Mouse (Mus musculus): Measurements from ENCODE around the gene Plpp3.

Gene Plpp3

GRCm38 (mm10) chr4:105220849-105221248, 63.7 kb downstream of the Plpp3 start:
- no peak for DNase-seq (ENCODE audit: low spot score)

- no peak for DNase-seq (ENCODE audit: low spot score)
These were observed 64.2 kb downstream of the Plpp3 start for GRCm38 (mm10) chr4:105221256-105221840.

GRCm38 (mm10) chr4:105223101-105223924, 66.2 kb downstream of the Plpp3 start:
- no peak for DNase-seq (ENCODE audit: low spot score)

- no peak for DNase-seq (ENCODE audit: low spot score)
These were observed 66.8 kb downstream of the Plpp3 start for GRCm38 (mm10) chr4:105223925-105224300.

- DNase-seq (ENCODE audit: low spot score), result no peak
These were observed 68.4 kb downstream of the Plpp3 start for GRCm38 (mm10) chr4:105225512-105225911.

- DNase-seq (ENCODE audit: low spot score), result no peak
These were observed 69.2 kb downstream of the Plpp3 start for GRCm38 (mm10) chr4:105226351-105226750.

- DNase-seq (ENCODE audit: low spot score), result no peak
These were observed 73.0 kb downstream of the Plpp3 start for GRCm38 (mm10) chr4:105230127-105230526.

GRCm38 (mm10) chr4:105240233-105240632, 83.1 kb downstream of the Plpp3 start:
- DNase-seq (ENCODE audit: low spot score), result peak; percentile 20

GRCm38 (mm10) chr4:105244931-105245330, 87.8 kb downstream of the Plpp3 start:
- no peak for DNase-seq (ENCODE audit: low spot score)

GRCm38 (mm10) chr4:105245479-105245944, 88.4 kb downstream of the Plpp3 start:
- DNase-seq (ENCODE audit: low spot score), result peak; percentile 62

- no peak for DNase-seq (ENCODE audit: low spot score)
These were observed 89.2 kb downstream of the Plpp3 start for GRCm38 (mm10) chr4:105246331-105246730.

GRCm38 (mm10) chr4:105248161-105248560, 91.0 kb downstream of the Plpp3 start:
- no peak for DNase-seq (ENCODE audit: low spot score)

GRCm38 (mm10) chr4:105249283-105249682, 92.1 kb downstream of the Plpp3 start:
- no peak for DNase-seq (ENCODE audit: low spot score)

- DNase-seq (ENCODE audit: low spot score), result no peak
These were observed 93.8 kb downstream of the Plpp3 start for GRCm38 (mm10) chr4:105250946-105251345.

GRCm38 (mm10) chr4:105252044-105252443, 94.9 kb downstream of the Plpp3 start:
- DNase-seq (ENCODE audit: low spot score), result no peak

- no peak for DNase-seq (ENCODE audit: low spot score)
These were observed 95.5 kb downstream of the Plpp3 start for GRCm38 (mm10) chr4:105252571-105253200.

GRCm38 (mm10) chr4:105253453-105254341, 96.5 kb downstream of the Plpp3 start:
- DNase-seq (ENCODE audit: low spot score), result no peak

GRCm38 (mm10) chr4:105254365-105254764, 97.2 kb downstream of the Plpp3 start:
- no peak for DNase-seq (ENCODE audit: low spot score)

- no peak for DNase-seq (ENCODE audit: low spot score)
These were observed 98.0 kb downstream of the Plpp3 start for GRCm38 (mm10) chr4:105255185-105255584.

GRCm38 (mm10) chr4:105257667-105258560, 100.8 kb downstream of the Plpp3 start:
- DNase-seq (ENCODE audit: low spot score), result no peak

- DNase-seq (ENCODE audit: low spot score), result no peak
These were observed 103.2 kb downstream of the Plpp3 start for GRCm38 (mm10) chr4:105260385-105260784.
